Mouse (Mus musculus) testis, adult 10 weeks (tissue): ENCODE results near the gene Fuz. TPM values are rescaled to one million over a fixed set of nuclear protein-coding genes. Genes with fewer than 3 reads are reported as not detected.

ENCODE experiments used
- polyA plus RNA-seq: library from polyadenylated mRNA; stranded (reverse); fragments of 350-450 nt; fragmentation: Illumina TruSeq; extraction: RNeasy Lipid Tissue Mini Kit (QIAGEN cat#74804); gene quantifications from one replicate; pipeline ENCODE4 v1.2.3, GENCODE M21; 2014; ENCODE audit warnings: low read depth, low replicate concordance

Gene Fuz
- polyA plus RNA-seq = 9.9 TPM

GRCm38 (mm10) chr7:44895593-44896434 lies at the start of gene Fuz:
Gene Fuz, plus strand, starts transcription at chr7:44896079.

DNA sequence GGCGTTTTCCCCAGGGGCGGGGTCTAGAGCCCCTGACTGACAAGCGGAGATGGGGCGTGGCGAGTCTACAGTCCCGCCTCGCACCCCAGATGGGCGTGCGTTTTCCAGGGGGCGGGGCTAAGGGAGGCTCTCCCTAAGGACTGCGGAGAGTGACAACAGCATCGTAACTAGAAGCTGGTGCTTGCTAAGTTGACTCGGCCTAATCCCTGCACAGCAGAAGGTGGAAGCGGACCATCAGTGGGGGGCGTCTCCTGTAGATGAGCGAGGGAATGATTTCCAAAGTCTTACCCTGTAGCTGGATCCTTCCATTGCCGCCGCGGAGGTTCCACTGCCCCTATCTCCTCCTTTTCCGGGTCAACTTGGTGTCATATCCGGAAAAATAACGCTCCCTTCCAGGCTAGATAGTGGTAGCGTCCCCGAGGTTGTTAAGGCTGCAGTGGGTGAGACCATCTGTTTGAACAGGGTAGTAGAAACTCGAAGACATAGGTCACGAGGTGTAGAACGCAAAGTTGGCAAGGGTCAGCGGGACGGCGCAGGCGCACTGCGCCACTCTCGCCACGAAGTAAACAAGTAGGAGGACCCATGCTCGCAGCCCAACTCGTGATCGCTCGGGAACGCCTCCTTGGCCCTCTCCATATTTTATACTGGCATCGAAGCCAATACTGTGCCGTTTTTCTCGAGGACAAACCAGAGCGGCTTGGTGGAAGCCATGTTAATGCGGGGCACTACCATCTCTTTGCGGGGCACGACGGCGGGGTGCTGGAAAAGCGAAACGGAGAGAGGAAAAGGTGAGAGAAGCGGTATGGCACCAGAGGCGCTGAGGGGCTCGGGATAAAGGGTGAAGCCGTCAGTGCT lies 47.1 kb upstream of the Fuz start, which contains the start of the genes Akt1s1 and Tbc1d17:
Akt1s1 (plus strand) TSS at position 431 of the 855 bp plus-strand sequence.
Tbc1d17 (minus strand) TSS at position 519 of the 855 bp plus-strand sequence.

DNA sequence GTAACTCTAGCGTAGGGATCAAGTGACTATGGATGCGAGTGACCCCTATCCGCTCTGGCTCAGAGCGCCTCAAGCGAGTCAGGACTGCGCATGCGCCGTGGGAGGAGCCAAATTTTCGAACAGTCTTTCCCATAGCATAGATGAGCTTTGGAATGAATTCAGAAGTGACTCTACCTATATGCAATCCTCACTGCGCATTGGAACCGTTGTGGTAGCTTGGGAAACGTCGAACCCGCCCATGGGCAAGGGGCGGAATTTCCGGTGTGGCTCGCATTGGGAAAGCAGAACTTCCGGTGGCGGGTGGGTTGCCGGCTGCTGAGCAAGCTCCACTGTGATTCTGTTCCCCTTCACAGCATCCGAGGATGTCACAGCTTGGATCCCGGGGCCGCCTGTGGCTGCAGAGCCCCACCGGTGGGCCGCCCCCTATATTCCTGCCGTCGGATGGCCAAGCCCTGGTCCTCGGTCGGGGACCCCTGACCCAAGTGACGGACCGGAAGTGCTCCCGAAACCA lies 38.8 kb upstream of the Fuz start, which contains the start of gene Pnkp:
Pnkp (plus strand) TSS at position 98 of the 511 bp plus-strand sequence.

DNA sequence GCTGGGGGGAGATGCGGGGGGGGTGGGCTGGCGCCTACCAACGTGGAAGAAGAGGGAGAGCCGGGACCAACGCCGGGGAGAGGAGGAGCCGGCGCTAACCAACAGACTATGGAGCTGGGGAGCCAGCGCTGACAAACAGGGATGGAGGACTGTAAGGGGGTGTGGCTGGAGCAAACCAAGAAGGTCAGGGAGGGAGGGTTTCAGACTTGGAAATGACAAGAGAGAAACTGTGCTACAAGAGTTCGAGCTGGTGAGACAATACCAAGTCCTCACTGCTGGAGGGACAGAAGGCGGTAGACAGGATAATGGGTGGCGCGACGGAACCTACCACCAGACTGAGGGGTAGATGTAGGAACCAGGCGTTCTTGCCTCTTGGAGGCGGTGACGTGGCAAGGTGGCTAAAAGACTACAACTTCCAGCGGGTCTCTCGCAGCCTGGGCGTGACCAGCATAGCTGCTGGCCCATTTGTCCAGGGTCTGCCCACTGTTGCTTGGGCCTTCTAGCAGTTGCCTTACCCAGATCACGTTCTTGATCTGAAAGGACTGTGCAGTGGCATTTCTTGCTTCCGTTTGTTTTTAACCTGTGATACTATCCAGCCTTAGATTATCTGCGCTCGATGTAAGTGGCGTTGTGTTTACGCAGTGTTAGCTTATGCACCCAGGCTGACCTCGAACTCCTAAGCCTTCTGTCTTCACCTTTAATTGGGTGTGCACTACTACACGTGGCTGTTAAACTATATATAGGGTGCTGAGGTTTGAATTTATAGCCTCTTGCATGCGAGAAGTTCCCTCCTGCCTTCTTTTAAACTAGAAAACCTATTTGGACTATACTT lies 26.0 kb upstream of the Fuz start, which contains the start of gene Ptov1:
Ptov1 (minus strand) TSS at position 92 of the 832 bp plus-strand sequence.

GRCm38 (mm10) chr7:44892276-44892921 lies 3.5 kb upstream of the Fuz start, which contains the start of gene Med25:
Gene Med25, minus strand, starts transcription at chr7:44892712.

DNA sequence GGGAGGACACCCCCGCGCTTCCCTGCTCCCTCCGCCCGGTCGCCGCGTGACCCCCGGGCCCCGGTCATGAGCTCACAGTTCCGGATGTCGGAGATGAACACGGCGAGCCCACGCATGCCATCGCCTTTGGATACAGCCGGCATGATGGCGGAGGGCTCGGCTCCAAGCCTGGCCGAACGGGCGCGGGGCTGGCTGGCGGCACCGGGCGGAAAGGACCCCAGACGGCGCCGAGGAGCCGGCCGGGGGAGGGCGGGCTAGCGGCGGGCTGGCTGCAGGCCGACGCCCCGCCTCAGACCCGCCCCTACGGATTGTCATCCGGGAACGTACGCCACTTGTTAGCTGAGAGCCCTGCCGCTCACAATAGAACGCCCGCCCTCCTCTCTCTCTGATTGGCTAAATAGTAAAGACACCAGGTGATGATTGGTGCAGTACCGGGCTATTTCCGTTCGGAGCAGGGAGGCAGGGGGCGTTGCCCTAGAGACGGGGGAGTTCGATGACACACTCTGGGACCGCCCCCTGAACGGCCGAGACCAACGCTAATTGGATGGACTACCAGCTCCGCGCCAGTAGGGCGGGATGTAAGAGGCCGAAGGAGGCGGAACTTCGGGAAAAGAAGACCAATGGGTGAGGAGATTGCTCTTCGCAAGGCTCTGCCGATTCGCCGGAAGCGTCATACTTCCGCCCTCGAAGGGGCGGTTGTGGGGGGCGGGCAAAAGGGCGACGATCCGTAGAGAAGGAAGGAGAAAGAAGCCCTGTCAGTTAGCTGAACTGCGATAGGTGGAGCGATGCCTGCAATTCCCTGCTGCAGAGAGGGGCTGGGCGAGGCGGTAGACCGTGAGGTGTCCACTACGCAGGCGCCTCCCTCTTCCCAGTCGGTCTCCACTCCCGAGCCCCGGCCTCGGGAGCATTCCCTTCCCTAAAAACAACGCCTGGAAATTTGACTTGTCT lies 33.6 kb downstream of the Fuz start, which contains the start of gene Ap2a1:
Ap2a1 (minus strand) TSS at position 293 of the 948 bp plus-strand sequence.

GRCm38 (mm10) chr7:44942904-44943303 lies 47.0 kb downstream of the Fuz start, which contains the start of gene Tsks:
Gene Tsks, plus strand, starts transcription at chr7:44943204.

Other genes with a start within 250 kb of the Fuz start
- 0.07 TPM for gene Myh14, start 225.2 kb upstream of the Fuz start, polyA plus RNA-seq
- 343 TPM for gene Izumo2, start 187.3 kb upstream of the Fuz start, polyA plus RNA-seq
- 27.7 TPM for gene Vrk3, start 147.7 kb upstream of the Fuz start, polyA plus RNA-seq
- 3.0 TPM for gene Zfp473, start 145.0 kb upstream of the Fuz start, polyA plus RNA-seq
- gene Nup62, start 80.0 kb upstream of the Fuz start, polyA plus RNA-seq = 15.5 TPM
- 11.4 TPM for gene Il4i1, start 79.7 kb upstream of the Fuz start, polyA plus RNA-seq
- 3.0 TPM for gene Atf5, start 79.4 kb upstream of the Fuz start, polyA plus RNA-seq
- 1.2 TPM for gene Akt1s1, start 47.1 kb upstream of the Fuz start, polyA plus RNA-seq
- 0.98 TPM for gene Tbc1d17, start 47.0 kb upstream of the Fuz start, polyA plus RNA-seq
- gene Pnkp, start 38.9 kb upstream of the Fuz start, polyA plus RNA-seq = 0.71 TPM
- gene Ptov1, start 26.3 kb upstream of the Fuz start, polyA plus RNA-seq = 0.32 TPM
- gene Med25, start 3.4 kb upstream of the Fuz start, polyA plus RNA-seq = 2.0 TPM
- gene Ap2a1, start 33.4 kb downstream of the Fuz start, polyA plus RNA-seq = 104 TPM
- gene Tsks, start 47.1 kb downstream of the Fuz start, polyA plus RNA-seq = 11.2 TPM
- 9.3 TPM for gene Cpt1c, start 78.8 kb downstream of the Fuz start, polyA plus RNA-seq
- gene Prmt1, start 90.5 kb downstream of the Fuz start, polyA plus RNA-seq = 8.0 TPM
- gene Irf3, start 101.6 kb downstream of the Fuz start, polyA plus RNA-seq = 18.4 TPM
- gene Bcl2l12, start 102.6 kb downstream of the Fuz start, polyA plus RNA-seq = 1.5 TPM
- 3.3 TPM for gene Scaf1, start 120.3 kb downstream of the Fuz start, polyA plus RNA-seq
- 1.8 TPM for gene Rras, start 121.9 kb downstream of the Fuz start, polyA plus RNA-seq
- 0.24 TPM for gene Prr12, start 156.8 kb downstream of the Fuz start, polyA plus RNA-seq
- 4.6 TPM for gene Nosip, start 166.3 kb downstream of the Fuz start, polyA plus RNA-seq
- 2.7 TPM for gene Prrg2, start 166.6 kb downstream of the Fuz start, polyA plus RNA-seq
- not detected for gene Rcn3, start 196.1 kb downstream of the Fuz start, polyA plus RNA-seq
- gene Fcgrt, start 207.8 kb downstream of the Fuz start, polyA plus RNA-seq = 1.4 TPM
- gene Rps11, start 228.4 kb downstream of the Fuz start, polyA plus RNA-seq = 157 TPM
- 133 TPM for gene Rpl13a, start 232.7 kb downstream of the Fuz start, polyA plus RNA-seq
- gene Gm45713, start 240.2 kb downstream of the Fuz start, polyA plus RNA-seq = not detected
- 1.5 TPM for gene Flt3l, start 240.4 kb downstream of the Fuz start, polyA plus RNA-seq